Mouse (Mus musculus): Measurements from ENCODE around the gene Actr1b.

DNA sequence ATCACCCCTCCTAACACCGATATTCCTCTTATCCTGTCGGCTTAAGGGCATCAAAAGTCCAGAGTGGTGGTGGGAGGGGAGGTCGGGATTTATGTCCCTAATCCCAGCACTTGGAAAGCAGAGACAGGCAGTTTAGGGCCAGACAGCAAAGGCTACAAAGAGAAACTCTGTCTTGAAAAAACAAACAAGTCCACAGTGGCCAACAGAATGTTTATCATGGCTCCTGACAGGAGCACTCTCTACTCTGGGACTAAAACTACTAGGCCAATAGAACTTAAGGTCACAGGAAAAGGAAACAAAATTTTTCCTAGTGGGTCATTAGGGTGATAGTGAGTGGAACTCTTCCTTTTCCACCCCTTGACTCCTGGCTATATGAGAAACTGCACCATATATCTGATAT is 39.3 kb downstream of the Actr1b start:
- no peak for TF ChIP-seq CTCF (IDR thresholded peaks at IDR 0.05; ENCODE audit: borderline replicate concordance, extremely low read depth, insufficient read depth, insufficient read length)
- TF ChIP-seq POLR2A (IDR thresholded peaks at IDR 0.05; ENCODE audit: borderline replicate concordance, extremely low read depth, insufficient read depth, insufficient read length, poor library complexity, severe bottlenecking) = no peak
